Mouse (Mus musculus): Measurements from ENCODE around the gene Cd80. TPM values are rescaled to one million over a fixed set of nuclear protein-coding genes. Genes with fewer than 3 reads are reported as not detected.
A peak's percentile ranks its signal among the peaks of the same experiment; 100 is the strongest.

The Cd80 gene
- total and polyA plus RNA-seq, 3 experiments = 39.5 to 57.8 (median 46.2) TPM

DNA sequence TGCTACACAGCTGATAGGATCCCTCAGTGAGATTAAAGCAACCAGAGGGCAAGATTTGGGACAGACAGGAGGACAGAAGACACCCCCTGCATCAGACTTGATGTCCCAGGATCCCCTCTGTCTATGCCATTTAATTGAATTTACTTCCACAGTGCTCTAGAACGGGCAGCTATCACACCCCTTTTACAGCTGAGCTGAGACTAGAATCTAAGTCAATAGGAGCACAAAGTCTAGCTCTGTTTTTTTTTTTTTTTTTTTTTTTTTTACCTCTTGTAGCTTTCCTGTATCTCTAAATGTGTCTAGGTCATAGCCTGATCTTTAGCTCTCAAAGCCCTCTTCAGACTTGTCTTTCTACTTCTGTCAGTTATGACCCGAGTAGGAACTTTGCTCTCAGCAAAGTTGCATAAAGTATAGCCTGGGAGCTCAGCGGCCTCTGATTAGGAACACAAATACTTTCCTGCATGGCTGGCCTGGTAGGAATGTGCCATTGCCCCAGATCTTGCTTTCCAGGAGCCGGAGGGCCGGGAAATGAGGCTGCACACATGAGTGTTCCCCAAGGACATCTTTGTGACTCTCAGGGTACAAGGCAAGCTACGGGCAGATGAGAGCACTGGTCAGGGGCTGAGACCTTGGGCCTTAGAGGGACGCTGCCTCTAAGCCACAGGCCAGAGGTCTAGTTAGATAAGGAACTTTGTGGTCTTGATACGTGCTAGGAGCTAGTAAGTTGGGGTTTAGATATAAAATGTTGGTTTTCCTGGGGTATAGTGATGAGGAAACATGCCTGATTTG is 12.8 kb downstream of the Cd80 start (continued):
- no peak for TF ChIP-seq KAT2A (IDR thresholded peaks at IDR 0.05; ENCODE audit: insufficient replicate concordance, low read length)

DNA sequence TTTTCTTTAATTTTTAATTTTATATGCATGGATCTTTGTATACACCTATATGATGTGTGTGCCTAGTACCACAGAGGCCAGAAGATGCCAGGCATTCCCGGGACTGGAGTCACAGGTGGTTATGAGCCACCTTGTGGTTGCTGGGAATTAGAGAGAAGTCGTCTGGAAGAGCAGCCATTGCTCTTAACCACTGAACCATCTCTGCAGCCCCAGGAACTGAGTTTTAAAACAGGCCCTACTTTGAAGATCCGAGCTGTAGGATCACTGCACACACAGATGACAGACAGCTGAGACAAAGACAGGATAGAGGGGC is 13.3 kb downstream of the Cd80 start:
- Histone ChIP-seq H3K4me2 (ENCODE audit: insufficient read depth, low read depth, poor library complexity, severe bottlenecking) (peak overlapping the region; percentile 52), H3K4me1 (ENCODE audit: control insufficient read depth in 1 of 2, insufficient read depth in 2 of 2) (peaks cover 29 to 95% of the 10 kb centered on the region in 2 experiments), H3K79me2 (replicated peaks; ENCODE audit: control insufficient read depth, extremely low read depth, insufficient read depth, poor library complexity, severe bottlenecking) (peaks cover 100% of the 10 kb centered on the region), H3K27ac (ENCODE audit: insufficient read depth, low read depth) (peak overlapping the region; percentile 8; the same call in 1 of the 2 replicates), H3K4me3 (replicated peaks in 1 of 3; ENCODE audit: low read depth in 2 of 3, low read length in 2 of 3, poor library complexity in 1 of 3) (no peak overlapping the region), H3K9ac (ENCODE audit: insufficient read depth, low read depth) (peak overlapping the region; percentile 11; the same call in 1 of the 2 replicates), H3K27me3 (replicated peaks) (no peaks in the 10 kb centered on the region), H3K36me3 (replicated peaks in 1 of 2; ENCODE audit: control insufficient read depth in 1 of 2, insufficient read depth in 1 of 2, low read length in 1 of 2) (peaks cover 66 to 92% of the 10 kb centered on the region in 2 experiments), H3K9me3 (replicated peaks; ENCODE audit: low read length) (no peaks in the 10 kb centered on the region)
- in situ Hi-C loops (cut with MboI; ENCODE audit: low pct_ligation_motif_present, low pct_unique_long_range_greater_than_20kb, low sequenced_read_pairs) (no loop called here), dilution Hi-C loops (cut with MboI; ENCODE audit: extremely low pct_ligation_motif_present, extremely low pct_unique_long_range_greater_than_20kb, low sequenced_read_pairs) (no loop called here)
- TF ChIP-seq CTCF (conservative IDR thresholded peaks at IDR 0.05 in 1 of 2, IDR thresholded peaks at IDR 0.05 in 1 of 2; ENCODE audit: low read depth in 2 of 2, low read length in 2 of 2) (peak in 1 of 2 experiments; percentile 44; a peak in 1 of 4 replicates), SMC3 (IDR thresholded peaks at IDR 0.05; ENCODE audit: low read depth, low read length) (peak; percentile 44), HCFC1 (IDR thresholded peaks at IDR 0.05; ENCODE audit: low read depth, low read length) (no peak), IRF4 (IDR thresholded peaks at IDR 0.05; ENCODE audit: low read depth, low read length) (no peak), RAD21 (IDR thresholded peaks at IDR 0.05; ENCODE audit: low read depth, low read length) (peak; percentile 25)
- no peak for DNase-seq (ENCODE audit: extremely low read depth)

DNA sequence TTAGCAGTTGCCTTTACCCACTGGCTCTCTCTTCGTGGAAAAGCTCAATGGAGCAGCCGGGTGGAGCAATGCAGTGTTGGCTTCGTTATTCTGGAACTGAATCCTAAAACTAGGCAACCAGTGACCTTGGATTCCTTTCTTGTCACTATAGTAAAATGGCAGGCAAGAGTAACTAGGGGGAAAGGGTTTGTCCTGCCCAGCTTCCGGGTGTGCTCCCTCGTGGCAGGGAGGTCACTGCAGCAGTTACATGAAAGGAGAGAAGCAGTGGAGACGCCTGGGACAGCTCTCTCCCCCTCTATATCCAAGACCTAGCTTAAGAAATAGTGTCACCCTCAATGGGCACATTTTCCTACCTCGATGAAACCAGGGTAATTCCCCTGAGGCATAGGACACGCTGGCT is 14.1 kb downstream of the Cd80 start:
- H3K4me1 ChIP-seq (ENCODE audit: control insufficient read depth in 1 of 2, insufficient read depth in 2 of 2) = peaks cover 29 to 95% of the 10 kb centered on the region in 2 experiments
- in situ Hi-C loops (cut with MboI; ENCODE audit: low pct_ligation_motif_present, low pct_unique_long_range_greater_than_20kb, low sequenced_read_pairs) (no loop called here), dilution Hi-C loops (cut with MboI; ENCODE audit: extremely low pct_ligation_motif_present, extremely low pct_unique_long_range_greater_than_20kb, low sequenced_read_pairs) (no loop called here)
- H3K9ac ChIP-seq (ENCODE audit: insufficient read depth, low read depth) = 0 out of 2 replicates have a peak overlapping the region, but pooled peaks have one; percentile 11
- DNase-seq (ENCODE audit: extremely low read depth) = no peak
- peaks cover 70 to 93% of the 10 kb centered on the region in 2 experiments for H3K36me3 ChIP-seq (replicated peaks in 1 of 2; ENCODE audit: control insufficient read depth in 1 of 2, insufficient read depth in 1 of 2, low read length in 1 of 2)
- no peaks in the 10 kb centered on the region for H3K9me3 ChIP-seq (replicated peaks; ENCODE audit: low read length)
- H3K4me3 ChIP-seq (replicated peaks in 1 of 3; ENCODE audit: low read depth in 2 of 3, low read length in 2 of 3, poor library complexity in 1 of 3) = no peak overlapping the region
- no peaks in the 10 kb centered on the region for H3K27me3 ChIP-seq (replicated peaks)
- H3K4me2 ChIP-seq (ENCODE audit: insufficient read depth, low read depth, poor library complexity, severe bottlenecking) = peak overlapping the region; percentile 52
- TF ChIP-seq CHD2 (IDR thresholded peaks at IDR 0.05; ENCODE audit: low read length) (0 out of 2 replicates have a peak, but pooled peaks have one; percentile 25), ETS1 (conservative IDR thresholded peaks at IDR 0.05; ENCODE audit: low read depth, low read length) (no peak), RAD21 (IDR thresholded peaks at IDR 0.05; ENCODE audit: low read depth, low read length) (no peak), MAZ (IDR thresholded peaks at IDR 0.05; ENCODE audit: low read depth, low read length) (0 out of 2 replicates have a peak, but pooled peaks have one; percentile 15), MXI1 (IDR thresholded peaks at IDR 0.05; ENCODE audit: low read depth, low read length) (peak; percentile 63; the same call in 1 of the 2 replicates), ZKSCAN1 (IDR thresholded peaks at IDR 0.05; ENCODE audit: borderline replicate concordance, low read depth, low read length) (no peak), ZMIZ1 (IDR thresholded peaks at IDR 0.05; ENCODE audit: low read depth, low read length) (peak; percentile 59; the same call in 1 of the 2 replicates), USF2 (conservative IDR thresholded peaks at IDR 0.05; ENCODE audit: low read depth, low read length) (no peak), EP300 (IDR thresholded peaks at IDR 0.05; ENCODE audit: low read length) (0 out of 2 replicates have a peak, but pooled peaks have one; percentile 20), BHLHE40 (IDR thresholded peaks at IDR 0.05; ENCODE audit: low read depth, low read length) (peak; percentile 21; the same call in 1 of the 2 replicates), ELF1 (IDR thresholded peaks at IDR 0.05; ENCODE audit: low read depth, low read length) (peak; percentile 64), MAX (IDR thresholded peaks at IDR 0.05; ENCODE audit: low read length) (peak; percentile 40; the same call in 1 of the 2 replicates)
- peak overlapping the region; percentile 20; the same call in 1 of the 2 replicates for H3K27ac ChIP-seq (ENCODE audit: insufficient read depth, low read depth)
- peaks cover 100% of the 10 kb centered on the region for H3K79me2 ChIP-seq (replicated peaks; ENCODE audit: control insufficient read depth, extremely low read depth, insufficient read depth, poor library complexity, severe bottlenecking)
